Mouse (Mus musculus): ENCODE results near the gene Ccdc73. TPM values are rescaled to one million over a fixed set of nuclear protein-coding genes. Genes with fewer than 3 reads are reported as not detected.
"Not testable (repeated sequence)": the region's sequence is repeated elsewhere in the genome, so short reads cannot be mapped to it uniquely, and the experiment has no call there.

Ccdc73 gene
- polyA plus RNA-seq, 1 experiment = 5.1 TPM

GRCm38 (mm10) chr2:104860426-104860825, 7.2 kb upstream of the Ccdc73 start:
- no peak for TF ChIP-seq CTCF (IDR thresholded peaks at IDR 0.05; ENCODE audit: extremely low read depth, insufficient read depth, low read length)
- no peak for TF ChIP-seq POLR2A (IDR thresholded peaks at IDR 0.05; ENCODE audit: extremely low read depth, insufficient read depth, low read length)
- Histone ChIP-seq H3K4me1 (ENCODE audit: control insufficient read depth, insufficient read depth, low read length) (no peaks in the 10 kb centered on the region), H3K27ac (ENCODE audit: insufficient read depth, low read length) (no peak overlapping the region), H3K4me3 (ENCODE audit: insufficient read depth, low read length) (no peak overlapping the region)

DNA sequence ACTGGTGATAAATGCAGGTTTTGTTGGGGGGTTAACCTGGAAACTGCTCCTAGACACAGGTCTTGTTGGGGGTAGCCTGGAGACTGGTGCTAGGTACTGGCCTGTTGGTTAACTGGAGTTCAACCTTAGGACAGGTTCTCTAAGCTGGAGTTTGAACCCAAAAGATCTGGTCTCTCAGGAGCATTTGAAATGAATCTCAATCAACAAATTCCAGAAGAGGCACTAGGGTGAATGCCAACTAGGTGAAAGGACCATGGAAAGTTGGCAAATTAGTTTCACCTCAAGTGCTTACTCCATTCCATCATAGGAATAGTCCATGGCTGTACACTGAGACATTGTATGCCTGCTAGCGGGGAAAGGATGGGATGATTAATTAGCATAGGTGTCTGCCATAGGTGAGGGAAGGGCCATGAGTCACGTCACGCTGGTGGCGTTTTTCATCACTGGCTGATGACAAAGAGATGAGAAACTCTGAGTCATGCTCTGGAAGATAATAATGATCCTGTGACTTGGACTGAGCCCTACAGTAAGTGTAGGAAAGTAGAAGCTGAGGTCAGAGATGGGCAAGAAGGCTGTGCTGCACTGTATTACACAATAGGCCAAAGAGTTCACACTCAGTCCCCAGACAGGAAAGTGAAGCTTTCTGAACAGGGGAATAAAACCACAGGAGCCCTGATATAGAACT, 3.3 kb upstream of the Ccdc73 start:
- Histone ChIP-seq H3K4me1 (ENCODE audit: control insufficient read depth, insufficient read depth, low read length) (no peaks in the 10 kb centered on the region), H3K4me3 (ENCODE audit: insufficient read depth, low read length) (no peak overlapping the region), H3K27ac (ENCODE audit: insufficient read depth, low read length) (no peak overlapping the region)
- TF ChIP-seq POLR2A (IDR thresholded peaks at IDR 0.05; ENCODE audit: extremely low read depth, insufficient read depth, low read length) (no peak), CTCF (IDR thresholded peaks at IDR 0.05; ENCODE audit: extremely low read depth, insufficient read depth, low read length) (no peak)

GRCm38 (mm10) chr2:104869101-104869500, 1.5 kb downstream of the Ccdc73 start:
- no peak for TF ChIP-seq POLR2A (IDR thresholded peaks at IDR 0.05; ENCODE audit: extremely low read depth, insufficient read depth, low read length)
- no peak for TF ChIP-seq CTCF (IDR thresholded peaks at IDR 0.05; ENCODE audit: extremely low read depth, insufficient read depth, low read length)
- H3K27ac ChIP-seq (ENCODE audit: insufficient read depth, low read length) = no peak overlapping the region

DNA sequence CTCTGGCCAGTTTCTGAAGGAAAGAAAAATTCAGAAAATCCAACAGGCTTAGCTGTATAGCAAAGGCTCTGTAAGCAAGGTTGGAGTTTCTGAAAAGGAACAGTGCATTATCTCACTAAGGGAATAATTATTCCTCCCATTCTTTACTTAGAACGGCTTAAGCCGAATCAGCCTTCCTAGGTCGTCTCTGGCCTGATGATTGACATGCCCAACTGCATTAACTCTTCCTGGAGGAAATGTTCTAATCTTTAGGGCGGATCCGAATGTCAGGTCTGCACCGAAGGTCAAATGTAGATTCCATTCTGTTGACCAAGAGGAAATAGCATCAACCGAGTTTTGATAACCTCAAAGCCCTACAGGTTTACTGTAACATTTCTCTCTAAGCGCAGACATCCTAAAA, 11.2 kb downstream of the Ccdc73 start:
- no peak overlapping the region for H3K4me3 ChIP-seq (ENCODE audit: insufficient read depth, low read length)
- TF ChIP-seq POLR2A (IDR thresholded peaks at IDR 0.05; ENCODE audit: extremely low read depth, insufficient read depth, low read length) = no peak
- no peak for TF ChIP-seq CTCF (IDR thresholded peaks at IDR 0.05; ENCODE audit: extremely low read depth, insufficient read depth, low read length)
- H3K27ac ChIP-seq (ENCODE audit: insufficient read depth, low read length) = no peak overlapping the region
- no peaks in the 10 kb centered on the region for H3K4me1 ChIP-seq (ENCODE audit: control insufficient read depth, insufficient read depth, low read length)

More at GRCm38 (mm10) chr2:104869101-104869500, 1.5 kb downstream of the Ccdc73 start:
- Histone ChIP-seq H3K4me3 (ENCODE audit: insufficient read depth, low read length) (no peak overlapping the region), H3K4me1 (ENCODE audit: control insufficient read depth, insufficient read depth, low read length) (no peaks in the 10 kb centered on the region)

- no peaks in the 10 kb centered on the region for H3K4me1 ChIP-seq (ENCODE audit: control insufficient read depth, insufficient read depth, low read length)
- TF ChIP-seq POLR2A (IDR thresholded peaks at IDR 0.05; ENCODE audit: extremely low read depth, insufficient read depth, low read length) = no peak
- TF ChIP-seq CTCF (IDR thresholded peaks at IDR 0.05; ENCODE audit: extremely low read depth, insufficient read depth, low read length) = no peak
- no peak overlapping the region for H3K4me3 ChIP-seq (ENCODE audit: insufficient read depth, low read length)
- no peak overlapping the region for H3K27ac ChIP-seq (ENCODE audit: insufficient read depth, low read length)
These were observed 18.5 kb downstream of the Ccdc73 start for GRCm38 (mm10) chr2:104886109-104886508.

GRCm38 (mm10) chr2:104887331-104887730, 19.7 kb downstream of the Ccdc73 start:
- not testable (repeated sequence) for H3K27ac ChIP-seq (ENCODE audit: insufficient read depth, low read length); H3K4me3 ChIP-seq (ENCODE audit: insufficient read depth, low read length); H3K4me1 ChIP-seq (ENCODE audit: control insufficient read depth, insufficient read depth, low read length)

GRCm38 (mm10) chr2:104887882-104888566, 20.4 kb downstream of the Ccdc73 start:
- no peaks in the 10 kb centered on the region for H3K4me1 ChIP-seq (ENCODE audit: control insufficient read depth, insufficient read depth, low read length)
- H3K4me3 ChIP-seq (ENCODE audit: insufficient read depth, low read length) = no peak overlapping the region
- TF ChIP-seq POLR2A (IDR thresholded peaks at IDR 0.05; ENCODE audit: extremely low read depth, insufficient read depth, low read length) (no peak), CTCF (IDR thresholded peaks at IDR 0.05; ENCODE audit: extremely low read depth, insufficient read depth, low read length) (peak; percentile 88)
- H3K27ac ChIP-seq (ENCODE audit: insufficient read depth, low read length) = no peak overlapping the region

- TF ChIP-seq POLR2A (IDR thresholded peaks at IDR 0.05; ENCODE audit: extremely low read depth, insufficient read depth, low read length) = no peak
- no peak for TF ChIP-seq CTCF (IDR thresholded peaks at IDR 0.05; ENCODE audit: extremely low read depth, insufficient read depth, low read length)
- no peaks in the 10 kb centered on the region for H3K4me1 ChIP-seq (ENCODE audit: control insufficient read depth, insufficient read depth, low read length)
- no peak overlapping the region for H3K4me3 ChIP-seq (ENCODE audit: insufficient read depth, low read length)
- no peak overlapping the region for H3K27ac ChIP-seq (ENCODE audit: insufficient read depth, low read length)
These were observed 32.4 kb downstream of the Ccdc73 start for GRCm38 (mm10) chr2:104899975-104900374.

DNA sequence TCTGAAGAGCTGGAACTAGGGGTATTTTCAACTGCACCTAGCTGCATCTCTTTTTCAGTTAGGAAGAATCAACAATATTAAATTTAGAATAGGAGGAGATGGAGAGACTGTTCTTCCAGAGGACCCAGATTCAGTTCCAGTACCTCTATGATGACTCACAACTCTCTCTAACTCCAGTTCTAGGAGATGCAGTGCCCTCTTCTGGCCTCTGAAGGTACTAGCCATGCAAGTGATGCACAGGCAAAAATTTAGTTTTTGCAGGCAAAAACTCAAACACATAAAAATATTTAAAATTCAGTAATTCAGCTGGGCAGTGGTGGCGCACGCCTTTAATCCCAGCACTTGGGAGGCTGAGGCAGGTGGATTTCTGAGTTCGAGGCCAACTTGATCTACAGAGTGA, 48.1 kb downstream of the Ccdc73 start:
- TF ChIP-seq POLR2A (IDR thresholded peaks at IDR 0.05; ENCODE audit: extremely low read depth, insufficient read depth, low read length) = no peak
- no peak for TF ChIP-seq CTCF (IDR thresholded peaks at IDR 0.05; ENCODE audit: extremely low read depth, insufficient read depth, low read length)
- Histone ChIP-seq H3K4me3 (ENCODE audit: insufficient read depth, low read length) (no peak overlapping the region), H3K27ac (ENCODE audit: insufficient read depth, low read length) (no peak overlapping the region), H3K4me1 (ENCODE audit: control insufficient read depth, insufficient read depth, low read length) (no peaks in the 10 kb centered on the region)

- no peak overlapping the region for H3K4me3 ChIP-seq (ENCODE audit: insufficient read depth, low read length)
- no peaks in the 10 kb centered on the region for H3K4me1 ChIP-seq (ENCODE audit: control insufficient read depth, insufficient read depth, low read length)
- no peak for TF ChIP-seq CTCF (IDR thresholded peaks at IDR 0.05; ENCODE audit: extremely low read depth, insufficient read depth, low read length)
- TF ChIP-seq POLR2A (IDR thresholded peaks at IDR 0.05; ENCODE audit: extremely low read depth, insufficient read depth, low read length) = no peak
- H3K27ac ChIP-seq (ENCODE audit: insufficient read depth, low read length) = no peak overlapping the region
These were observed 96.9 kb downstream of the Ccdc73 start for GRCm38 (mm10) chr2:104964492-104964891.

Measured in cortical plate, adult 2 months (tissue).